Mouse (Mus musculus): ENCODE results near the gene Gabpb2.
A peak's percentile ranks its signal among the peaks of the same experiment; 100 is the strongest.

Gabpb2 gene

DNA sequence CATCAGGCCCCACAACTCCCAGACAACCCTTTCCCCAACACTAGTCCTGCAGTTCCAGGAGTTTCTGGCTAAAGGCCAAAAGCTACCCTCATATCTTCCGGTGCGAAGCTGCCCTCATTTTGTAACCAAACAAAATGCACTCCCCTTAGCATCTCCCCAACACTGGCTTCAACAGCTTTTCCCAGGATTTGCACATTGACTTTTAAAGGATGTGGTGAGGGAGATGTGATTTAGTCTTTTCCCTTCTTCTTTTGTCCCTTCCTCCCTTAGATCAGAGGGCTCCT, 55.4 kb downstream of the Gabpb2 start:
- H3K27me3 ChIP-seq (ENCODE audit: insufficient read depth, low read length): peaks cover 20% of the 10 kb centered on the region
- H3K36me3 ChIP-seq (ENCODE audit: insufficient read depth, low read length): peaks cover 26% of the 10 kb centered on the region
- TF ChIP-seq CTCF (conservative IDR thresholded peaks at IDR 0.05; ENCODE audit: low read length): no peak
- H3K9me3 ChIP-seq (ENCODE audit: low read length): no peaks in the 10 kb centered on the region
- H3K4me1 ChIP-seq (replicated peaks; ENCODE audit: low read depth, low read length): peaks cover 68% of the 10 kb centered on the region
- peak overlapping the region; percentile 87 for H3K4me3 ChIP-seq (replicated peaks; ENCODE audit: low read length)

DNA sequence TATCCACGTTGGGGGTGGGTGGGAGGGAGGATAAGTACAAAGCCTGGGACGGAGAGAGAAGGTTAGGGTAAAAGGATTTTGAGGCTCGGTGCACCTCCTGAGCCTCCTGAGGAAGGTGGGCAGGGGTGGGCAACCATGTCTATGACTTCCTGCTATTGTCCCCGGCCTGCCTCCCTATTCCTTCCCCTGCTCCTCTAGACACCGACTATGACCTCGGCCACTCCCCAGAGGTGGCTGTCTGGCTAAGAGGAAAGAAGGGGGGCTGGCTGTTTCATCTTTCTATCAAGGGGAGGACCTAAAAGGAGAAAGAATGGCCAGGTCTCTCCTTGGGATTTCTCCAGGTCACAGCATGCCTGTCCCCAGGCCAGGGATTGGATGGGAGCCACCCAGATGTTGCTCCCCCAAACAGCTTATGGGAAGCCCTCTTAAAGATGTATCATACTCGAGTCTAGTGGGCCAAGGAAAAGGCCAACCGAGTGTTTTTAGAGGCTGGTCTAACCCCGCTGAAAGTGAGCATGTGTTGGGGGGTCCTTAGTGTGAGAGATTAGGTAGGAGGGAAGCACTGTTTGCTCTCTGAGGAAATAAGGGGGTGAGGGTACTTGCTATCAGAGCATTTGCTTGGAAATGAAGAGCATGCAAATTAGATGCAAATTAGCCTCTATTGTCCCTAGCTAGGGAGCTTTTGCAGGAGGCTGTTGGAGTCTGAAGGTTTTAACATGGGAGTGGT, 55.9 kb downstream of the Gabpb2 start:
- peak overlapping the region; percentile 87 for H3K4me3 ChIP-seq (replicated peaks; ENCODE audit: low read length)
- TF ChIP-seq NANOG (IDR thresholded peaks at IDR 0.05; ENCODE audit: borderline replicate concordance, low read length) (no peak), CTCF (conservative IDR thresholded peaks at IDR 0.05; ENCODE audit: low read length) (no peak), POU5F1 (IDR thresholded peaks at IDR 0.05; ENCODE audit: borderline replicate concordance, low read length) (no peak)
- H3K36me3 ChIP-seq (ENCODE audit: insufficient read depth, low read length): peaks cover 21% of the 10 kb centered on the region
- no peaks in the 10 kb centered on the region for H3K9me3 ChIP-seq (ENCODE audit: low read length)
- peaks cover 20% of the 10 kb centered on the region for H3K27me3 ChIP-seq (ENCODE audit: insufficient read depth, low read length)
- peaks cover 63% of the 10 kb centered on the region for H3K4me1 ChIP-seq (replicated peaks; ENCODE audit: low read depth, low read length)

DNA sequence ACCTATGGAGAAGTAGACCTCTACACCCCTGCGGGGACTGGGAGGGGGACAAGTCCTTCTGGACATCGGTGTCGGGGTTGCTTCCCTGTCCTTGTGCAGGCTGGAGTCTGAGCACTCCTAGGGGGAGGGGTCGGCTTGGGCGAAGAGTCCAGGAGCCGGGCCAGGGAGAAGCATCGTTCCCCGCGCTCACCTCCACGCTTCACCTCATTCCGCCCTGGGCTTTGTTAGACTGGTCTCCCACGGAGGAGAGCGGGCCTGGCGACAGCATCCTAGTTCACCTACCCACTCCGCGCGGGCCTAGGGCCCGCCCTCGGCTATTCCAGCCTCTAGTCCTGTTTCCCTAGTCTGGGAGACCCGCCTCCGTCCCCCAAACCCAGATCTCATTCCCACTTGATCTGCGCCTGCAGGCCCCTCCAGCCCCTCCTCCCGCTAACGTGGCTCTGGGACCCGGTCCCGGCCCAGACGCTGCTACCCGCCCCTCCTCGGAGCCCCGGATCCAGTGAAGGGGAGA, 56.6 kb downstream of the Gabpb2 start:
- Histone ChIP-seq H3K9me3 (ENCODE audit: low read length) (no peaks in the 10 kb centered on the region), H3K36me3 (ENCODE audit: insufficient read depth, low read length) (peaks cover 16% of the 10 kb centered on the region)
- TF ChIP-seq POU5F1 (IDR thresholded peaks at IDR 0.05; ENCODE audit: borderline replicate concordance, low read length) (no peak), NANOG (IDR thresholded peaks at IDR 0.05; ENCODE audit: borderline replicate concordance, low read length) (no peak), CTCF (conservative IDR thresholded peaks at IDR 0.05; ENCODE audit: low read length) (no peak)

DNA sequence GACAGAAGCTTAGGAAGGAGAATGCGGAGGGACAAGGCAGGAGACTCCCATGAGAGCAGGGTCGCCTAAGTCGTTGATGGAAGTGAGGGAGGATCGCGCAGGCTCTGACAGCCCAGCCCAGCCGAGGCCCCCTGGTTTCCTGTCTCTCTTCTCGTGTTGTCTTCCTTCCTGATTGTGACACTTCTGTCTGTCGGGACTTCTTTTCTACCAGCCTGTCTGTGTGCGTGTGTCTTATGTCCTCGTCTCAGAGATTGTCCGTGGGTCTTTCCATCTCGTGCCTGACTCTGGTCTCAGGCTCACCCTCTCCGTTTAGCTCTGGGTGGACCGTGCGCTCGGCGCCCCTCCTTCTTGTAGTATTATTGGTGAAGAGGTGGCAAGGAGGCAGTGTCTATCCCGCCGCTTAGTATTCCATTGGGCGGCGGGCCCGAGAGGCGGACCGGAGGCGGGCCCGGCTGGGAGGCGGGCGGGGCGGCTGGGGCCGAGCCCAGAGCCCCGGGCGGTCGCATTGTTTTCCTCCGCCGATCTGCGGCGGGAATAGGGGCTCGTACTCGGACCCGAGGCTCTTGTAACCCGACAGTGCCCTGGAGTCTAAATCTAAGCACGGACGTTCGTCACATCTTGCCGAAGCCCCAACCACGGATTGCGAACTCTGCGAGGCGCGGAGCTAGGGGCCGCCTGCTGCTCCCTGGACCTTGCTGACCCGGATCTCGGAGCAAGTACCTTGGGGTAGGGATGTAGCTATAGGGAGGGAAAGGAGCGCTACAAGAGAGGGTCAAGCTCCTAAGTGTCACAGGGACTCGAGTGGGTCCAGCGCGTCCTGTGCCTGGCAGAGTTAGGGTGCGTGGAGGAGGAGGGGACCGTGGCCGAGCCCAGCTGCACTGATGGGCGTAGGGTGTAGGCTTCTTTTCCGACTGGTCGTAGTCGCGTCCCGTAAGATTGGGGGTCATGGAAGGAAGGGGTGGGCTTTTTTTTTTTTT, 57.4 kb downstream of the Gabpb2 start, which contains the start of gene Sema6c:
Sema6c (plus strand) TSS at position 471 of the 977 bp plus-strand sequence.
- peak within 1 kb of the TSS; percentile 87 for H3K4me3 ChIP-seq (replicated peaks; ENCODE audit: low read length)
- no peaks in the 10 kb centered on the region for H3K9me3 ChIP-seq (ENCODE audit: low read length)
- H3K36me3 ChIP-seq (ENCODE audit: insufficient read depth, low read length): peaks cover 9% of the 10 kb centered on the region
- H3K4me1 ChIP-seq (replicated peaks; ENCODE audit: low read depth, low read length): peaks cover 57% of the 10 kb centered on the region
- TF ChIP-seq POU5F1 (IDR thresholded peaks at IDR 0.05; ENCODE audit: borderline replicate concordance, low read length): no peak
- no peak for TF ChIP-seq CTCF (conservative IDR thresholded peaks at IDR 0.05; ENCODE audit: low read length)
- TF ChIP-seq NANOG (IDR thresholded peaks at IDR 0.05; ENCODE audit: borderline replicate concordance, low read length): no peak
- H3K27me3 ChIP-seq (ENCODE audit: insufficient read depth, low read length): peaks cover 20% of the 10 kb centered on the region

More for the DNA sequence above, 56.6 kb downstream of the Gabpb2 start:
- Histone ChIP-seq H3K4me3 (replicated peaks; ENCODE audit: low read length) (peak overlapping the region; percentile 87), H3K4me1 (replicated peaks; ENCODE audit: low read depth, low read length) (peaks cover 57% of the 10 kb centered on the region), H3K27me3 (ENCODE audit: insufficient read depth, low read length) (peaks cover 20% of the 10 kb centered on the region)

GRCm38 (mm10) chr3:95159511-95159986, 58.2 kb downstream of the Gabpb2 start:
- H3K27me3 ChIP-seq (ENCODE audit: insufficient read depth, low read length): peaks cover 20% of the 10 kb centered on the region
- TF ChIP-seq NANOG (IDR thresholded peaks at IDR 0.05; ENCODE audit: borderline replicate concordance, low read length) (no peak), CTCF (conservative IDR thresholded peaks at IDR 0.05; ENCODE audit: low read length) (no peak), POU5F1 (IDR thresholded peaks at IDR 0.05; ENCODE audit: borderline replicate concordance, low read length) (no peak)
- no peaks in the 10 kb centered on the region for H3K9me3 ChIP-seq (ENCODE audit: low read length)
- H3K4me1 ChIP-seq (replicated peaks; ENCODE audit: low read depth, low read length): peaks cover 54% of the 10 kb centered on the region
- peak overlapping the region; percentile 87 for H3K4me3 ChIP-seq (replicated peaks; ENCODE audit: low read length)
- H3K36me3 ChIP-seq (ENCODE audit: insufficient read depth, low read length): peaks cover 1% of the 10 kb centered on the region; the same call in 1 of the 2 replicates

- H3K4me1 ChIP-seq (replicated peaks; ENCODE audit: low read depth, low read length): peaks cover 16% of the 10 kb centered on the region
- no peak overlapping the region for H3K4me3 ChIP-seq (replicated peaks; ENCODE audit: low read length)
- H3K36me3 ChIP-seq (ENCODE audit: insufficient read depth, low read length): no peaks in the 10 kb centered on the region
- no peaks in the 10 kb centered on the region for H3K9me3 ChIP-seq (ENCODE audit: low read length)
- TF ChIP-seq CTCF (conservative IDR thresholded peaks at IDR 0.05; ENCODE audit: low read length) (peak; percentile 82), NANOG (IDR thresholded peaks at IDR 0.05; ENCODE audit: borderline replicate concordance, low read length) (no peak)
- H3K27me3 ChIP-seq (ENCODE audit: insufficient read depth, low read length): peaks cover 1% of the 10 kb centered on the region; the same call in 1 of the 2 replicates
These were observed 63.8 kb downstream of the Gabpb2 start for GRCm38 (mm10) chr3:95153874-95154273.

GRCm38 (mm10) chr3:95147924-95148323, 69.8 kb downstream of the Gabpb2 start:
- 0 out of 2 replicates have a peak, but pooled peaks cover 2% of the 10 kb centered on the region for H3K4me1 ChIP-seq (replicated peaks; ENCODE audit: low read depth, low read length)

GRCm38 (mm10) chr3:95142617-95143011, 75.1 kb downstream of the Gabpb2 start:
- Histone ChIP-seq H3K27me3 (ENCODE audit: insufficient read depth, low read length) (peaks cover 28% of the 10 kb centered on the region), H3K4me3 (replicated peaks; ENCODE audit: low read length) (no peak overlapping the region), H3K36me3 (ENCODE audit: insufficient read depth, low read length) (no peaks in the 10 kb centered on the region), H3K9me3 (ENCODE audit: low read length) (no peaks in the 10 kb centered on the region), H3K4me1 (replicated peaks; ENCODE audit: low read depth, low read length) (peaks cover 33% of the 10 kb centered on the region)
- TF ChIP-seq POU5F1 (IDR thresholded peaks at IDR 0.05; ENCODE audit: borderline replicate concordance, low read length) (no peak), CTCF (conservative IDR thresholded peaks at IDR 0.05; ENCODE audit: low read length) (peak; percentile 96)

More at GRCm38 (mm10) chr3:95147924-95148323, 69.8 kb downstream of the Gabpb2 start:
- H3K27me3 ChIP-seq (ENCODE audit: insufficient read depth, low read length): 0 out of 2 replicates have a peak, but pooled peaks cover 5% of the 10 kb centered on the region
- TF ChIP-seq NANOG (IDR thresholded peaks at IDR 0.05; ENCODE audit: borderline replicate concordance, low read length): no peak
- no peak for TF ChIP-seq POU5F1 (IDR thresholded peaks at IDR 0.05; ENCODE audit: borderline replicate concordance, low read length)
- no peaks in the 10 kb centered on the region for H3K36me3 ChIP-seq (ENCODE audit: insufficient read depth, low read length)
- no peaks in the 10 kb centered on the region for H3K9me3 ChIP-seq (ENCODE audit: low read length)
- no peak overlapping the region for H3K4me3 ChIP-seq (replicated peaks; ENCODE audit: low read length)

Data from E14TG2a.4 (cell line).